Mouse (Mus musculus): ENCODE measurements around the gene Gm20388.

GRCm38 (mm10) chr8:122538310-122539076 lies 2627.9 kb downstream of the Gm20388 start:
- TF ChIP-seq EP300 (IDR thresholded peaks at IDR 0.05; ENCODE audit: low read depth) (no peak), CTCF (IDR thresholded peaks at IDR 0.05; ENCODE audit: low read depth) (no peak)
